Mouse (Mus musculus) neural tube, embryonic 11.5 days (tissue): ENCODE measurements around the gene Prrc2b. TPM values are rescaled to one million over a fixed set of nuclear protein-coding genes. Genes with fewer than 3 reads are reported as not detected.

Source experiments
- ATAC-seq: fragments of 200-750 bp; cut with Nextera tagmentation; 2 replicates; pipeline ENCODE4 v1.8.0; 2017; ENCODE audit warnings: moderate number of reproducible peaks, mild to moderate bottlenecking, moderate TSS enrichment, moderate library complexity; ENCODE audit not compliant: insufficient read depth, low FRiP score, low TSS enrichment
- DNase-seq: peaks from one replicate; pipeline ENCODE4 v3.0.0-alpha.2; 2015; ENCODE audit warnings: low spot score
- H3K27ac ChIP-seq: fragments of 300-500 bp; sonication (generic); 2 replicates; pipeline ENCODE4 v1.5.1; 2014; ENCODE audit warnings: low read depth, mild to moderate bottlenecking, low read length
- H3K27me3 ChIP-seq: fragments of 300-500 bp; sonication (generic); 2 replicates; pipeline ENCODE4 v1.6.1; 2014; ENCODE audit warnings: mild to moderate bottlenecking, low read length, mixed read lengths; ENCODE audit not compliant: control insufficient read depth, insufficient read depth
- H3K36me3 ChIP-seq: fragments of 300-500 bp; sonication (generic); 2 replicates; pipeline ENCODE4 v1.6.1; 2014; ENCODE audit warnings: mild to moderate bottlenecking, low read length, moderate library complexity, mixed read lengths; ENCODE audit not compliant: control insufficient read depth, insufficient read depth
- H3K4me1 ChIP-seq: fragments of 300-500 bp; sonication (generic); 2 replicates; pipeline ENCODE4 v1.6.1; 2014; ENCODE audit warnings: low read length, mixed read lengths; ENCODE audit not compliant: control insufficient read depth, insufficient read depth
- H3K4me2 ChIP-seq: fragments of 300-500 bp; sonication (generic); 2 replicates; pipeline ENCODE4 v1.6.1; 2014; ENCODE audit warnings: low read depth, mild to moderate bottlenecking, moderate library complexity
- H3K4me3 ChIP-seq: fragments of 300-500 bp; sonication (generic); 2 replicates; pipeline ENCODE4 v1.5.1; 2014; ENCODE audit warnings: low read depth, low read length
- H3K9ac ChIP-seq: fragments of 300-500 bp; sonication (generic); 2 replicates; pipeline ENCODE4 v1.6.1; 2014; ENCODE audit warnings: mild to moderate bottlenecking, low read length
- H3K9me3 ChIP-seq: fragments of 300-500 bp; sonication (generic); 2 replicates; pipeline ENCODE4 v1.6.1; 2016; ENCODE audit warnings: low read length; ENCODE audit not compliant: control insufficient read depth
- WGBS: fragments of 180-500 bp; shearing (Covaris S2); extraction: QIAGEN DNeasy Blood & Tissue Kit; methylation state at CpG from one replicate; pipeline ENCODE4 v1.1.7; 2014; 5-methylcytosine and 5-hydroxymethylcytosine counted together
- polyA plus RNA-seq: library from polyadenylated mRNA; unstranded; fragments of >200 nt; fragmentation: Nextera tagmentation; extraction: Ambion mirVana; gene quantifications from 2 replicates; pipeline ENCODE4 v1.2.1, GENCODE M21; 2014

The Prrc2b gene
- polyA plus RNA-seq, 1 experiment from 2014 or later: 73.9 TPM

DNA sequence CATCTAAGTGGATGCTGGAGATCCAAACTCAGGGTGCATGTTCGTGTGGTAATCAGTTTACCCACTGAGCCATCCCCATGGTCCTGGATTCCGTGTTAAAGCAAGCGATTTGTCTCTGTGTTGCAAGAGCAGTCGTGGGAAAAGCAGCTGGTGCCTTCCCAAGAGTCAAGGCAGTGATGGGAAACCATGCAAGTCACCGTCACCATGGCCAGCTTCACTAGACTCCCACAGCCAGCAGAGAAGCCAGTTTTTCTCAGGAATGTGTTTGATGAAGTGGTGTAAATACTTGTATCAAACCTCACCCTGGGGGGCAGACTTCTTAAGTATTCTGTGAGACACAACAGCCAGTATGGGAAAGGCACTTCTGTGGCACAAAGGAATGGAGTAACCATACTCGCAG, 8.5 kb upstream of the Prrc2b start:
- Histone ChIP-seq H3K4me2 (no peak overlapping the region), H3K36me3 (no peaks in the 10 kb centered on the region), H3K9me3 (no peaks in the 10 kb centered on the region), H3K27me3 (no peaks in the 10 kb centered on the region), H3K27ac (no peak overlapping the region), H3K9ac (no peak overlapping the region), H3K4me3 (no peak overlapping the region), H3K4me1 (no peaks in the 10 kb centered on the region)
- WGBS: 67% methylated on average over 6 of the region's 6 CpGs
- DNase-seq (no peak), ATAC-seq (no peak)

DNA sequence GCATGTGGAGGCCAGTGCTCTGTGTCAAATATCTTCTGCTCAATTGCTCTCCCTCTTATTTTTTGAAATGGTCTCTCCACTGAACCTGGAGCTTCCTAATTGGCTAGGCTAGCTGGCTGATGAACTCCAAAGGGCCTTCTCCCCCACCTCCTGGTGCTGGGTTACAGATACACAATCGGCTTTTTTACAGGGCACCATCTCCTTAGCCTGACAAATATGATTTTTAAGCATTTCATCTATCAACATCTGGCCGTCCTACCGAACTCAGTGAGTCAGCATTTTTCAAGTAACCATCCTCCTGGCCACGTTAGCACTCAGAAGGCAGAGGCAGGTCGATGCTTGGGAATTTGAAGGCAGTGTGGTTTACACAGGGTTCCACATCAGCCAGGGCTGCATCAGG, 6.2 kb upstream of the Prrc2b start:
- no peaks in the 10 kb centered on the region for H3K9me3 ChIP-seq
- H3K4me3 ChIP-seq: no peak overlapping the region
- no peaks in the 10 kb centered on the region for H3K36me3 ChIP-seq
- H3K27me3 ChIP-seq: no peaks in the 10 kb centered on the region
- 87% methylated on average over 5 of the region's 5 CpGs for WGBS
- no peak overlapping the region for H3K27ac ChIP-seq
- H3K4me2 ChIP-seq: no peak overlapping the region
- no peak overlapping the region for H3K9ac ChIP-seq
- no peak for ATAC-seq
- H3K4me1 ChIP-seq: no peaks in the 10 kb centered on the region
- no peak for DNase-seq

DNA sequence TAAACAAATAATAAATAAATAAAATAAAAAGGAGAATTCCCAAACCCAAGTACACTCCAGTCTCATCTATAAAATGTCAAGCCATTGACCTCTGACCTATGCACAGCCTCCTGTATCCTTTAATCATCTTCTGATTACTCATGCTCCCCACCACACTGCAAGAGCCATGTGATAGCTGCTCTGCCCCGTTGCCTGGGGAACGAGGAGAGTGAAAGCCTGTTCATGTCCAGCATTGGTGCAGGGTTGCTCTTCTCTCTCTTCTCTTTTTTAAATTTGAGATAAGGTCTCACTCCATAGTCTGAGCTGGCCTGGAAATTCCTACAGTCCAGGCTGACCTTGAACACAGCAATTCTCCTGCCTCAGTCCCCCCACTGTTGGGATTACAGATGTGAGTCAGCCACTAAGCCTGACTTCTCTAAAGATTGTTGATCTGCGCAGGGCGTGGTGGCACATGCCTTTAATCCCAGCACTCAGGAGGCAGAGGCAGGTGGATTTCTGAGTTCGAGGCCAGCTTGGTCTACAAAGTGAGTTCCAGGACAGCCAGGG, 4.2 kb upstream of the Prrc2b start:
- peaks cover 3% of the 10 kb centered on the region; the same call in 1 of the 2 replicates for H3K4me1 ChIP-seq
- H3K27me3 ChIP-seq: no peaks in the 10 kb centered on the region
- 81% methylated on average over 5 of the region's 5 CpGs for WGBS
- H3K4me3 ChIP-seq: no peak overlapping the region
- DNase-seq: no peak
- H3K36me3 ChIP-seq: no peaks in the 10 kb centered on the region
- ATAC-seq: no peak
- no peak overlapping the region for H3K27ac ChIP-seq
- no peaks in the 10 kb centered on the region for H3K9me3 ChIP-seq
- H3K4me2 ChIP-seq: no peak overlapping the region
- H3K9ac ChIP-seq: no peak overlapping the region

DNA sequence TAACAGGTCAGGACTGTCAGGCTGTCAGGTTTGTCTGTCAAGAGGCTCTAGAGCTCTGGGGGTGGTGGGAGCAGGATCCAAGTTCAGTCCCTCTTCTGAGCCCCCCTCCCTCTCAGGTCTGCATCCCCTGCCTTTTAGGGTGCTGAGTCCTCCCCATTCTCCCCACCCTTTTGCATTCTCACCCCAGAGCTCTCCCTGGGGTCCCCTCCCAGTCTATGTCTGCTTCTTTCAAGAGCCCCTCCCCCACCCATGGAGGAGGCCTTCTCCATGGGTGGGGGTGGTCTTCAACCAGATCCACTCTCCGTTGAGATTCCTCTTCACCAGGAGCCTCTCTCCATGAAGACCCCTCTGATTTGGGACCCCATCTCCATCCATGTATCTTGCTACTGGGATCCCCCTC, 747 bp upstream of the Prrc2b start:
- 31% methylated on average over 1 of the region's 1 CpGs for WGBS
- ATAC-seq: no peak

GRCm38 (mm10) chr2:32150562-32150923, 339 bp upstream of the Prrc2b start:
- peak overlapping the region; percentile 95 for H3K4me2 ChIP-seq
- H3K36me3 ChIP-seq: no peaks in the 10 kb centered on the region
- H3K4me1 ChIP-seq: peaks cover 29% of the 10 kb centered on the region
- DNase-seq: no peak
- peak overlapping the region; percentile 98 for H3K27ac ChIP-seq
- H3K9me3 ChIP-seq: no peaks in the 10 kb centered on the region
- no peaks in the 10 kb centered on the region for H3K27me3 ChIP-seq
- ATAC-seq: peak; percentile 65; the same call in 1 of the 2 replicates
- peak overlapping the region; percentile 100 for H3K9ac ChIP-seq
- 6% methylated on average over 7 of the region's 7 CpGs for WGBS
- H3K4me3 ChIP-seq: peak overlapping the region; percentile 95

More for the DNA sequence above, 747 bp upstream of the Prrc2b start:
- no peaks in the 10 kb centered on the region for H3K27me3 ChIP-seq
- H3K27ac ChIP-seq: peak overlapping the region; percentile 98
- peak overlapping the region; percentile 95 for H3K4me3 ChIP-seq
- H3K9me3 ChIP-seq: no peaks in the 10 kb centered on the region
- H3K4me1 ChIP-seq: peaks cover 28% of the 10 kb centered on the region
- DNase-seq: no peak
- H3K36me3 ChIP-seq: no peaks in the 10 kb centered on the region
- peak overlapping the region; percentile 100 for H3K9ac ChIP-seq
- peak overlapping the region; percentile 95 for H3K4me2 ChIP-seq

- Histone ChIP-seq H3K9me3 (no peaks in the 10 kb centered on the region), H3K9ac (peak overlapping the region; percentile 100), H3K4me3 (peak overlapping the region; percentile 95), H3K27ac (peak overlapping the region; percentile 98), H3K4me2 (peak overlapping the region; percentile 95), H3K36me3 (no peaks in the 10 kb centered on the region), H3K4me1 (peaks cover 41% of the 10 kb centered on the region), H3K27me3 (no peaks in the 10 kb centered on the region)
- 2% methylated on average over 22 of the region's 22 CpGs for WGBS
- DNase-seq (peak; percentile 49), ATAC-seq (no peak)
These were observed 931 bp downstream of the Prrc2b start for GRCm38 (mm10) chr2:32151660-32152366.

- Histone ChIP-seq H3K4me1 (peaks cover 48% of the 10 kb centered on the region), H3K4me3 (peak overlapping the region; percentile 95), H3K27ac (no peak overlapping the region), H3K4me2 (peak overlapping the region; percentile 95), H3K9ac (peak overlapping the region; percentile 100), H3K9me3 (no peaks in the 10 kb centered on the region), H3K27me3 (no peaks in the 10 kb centered on the region), H3K36me3 (no peaks in the 10 kb centered on the region)
- no peak for ATAC-seq
- no peak for DNase-seq
- 19% methylated on average over 12 of the region's 12 CpGs for WGBS
These were observed 1.6 kb downstream of the Prrc2b start for GRCm38 (mm10) chr2:32152367-32153034.

DNA sequence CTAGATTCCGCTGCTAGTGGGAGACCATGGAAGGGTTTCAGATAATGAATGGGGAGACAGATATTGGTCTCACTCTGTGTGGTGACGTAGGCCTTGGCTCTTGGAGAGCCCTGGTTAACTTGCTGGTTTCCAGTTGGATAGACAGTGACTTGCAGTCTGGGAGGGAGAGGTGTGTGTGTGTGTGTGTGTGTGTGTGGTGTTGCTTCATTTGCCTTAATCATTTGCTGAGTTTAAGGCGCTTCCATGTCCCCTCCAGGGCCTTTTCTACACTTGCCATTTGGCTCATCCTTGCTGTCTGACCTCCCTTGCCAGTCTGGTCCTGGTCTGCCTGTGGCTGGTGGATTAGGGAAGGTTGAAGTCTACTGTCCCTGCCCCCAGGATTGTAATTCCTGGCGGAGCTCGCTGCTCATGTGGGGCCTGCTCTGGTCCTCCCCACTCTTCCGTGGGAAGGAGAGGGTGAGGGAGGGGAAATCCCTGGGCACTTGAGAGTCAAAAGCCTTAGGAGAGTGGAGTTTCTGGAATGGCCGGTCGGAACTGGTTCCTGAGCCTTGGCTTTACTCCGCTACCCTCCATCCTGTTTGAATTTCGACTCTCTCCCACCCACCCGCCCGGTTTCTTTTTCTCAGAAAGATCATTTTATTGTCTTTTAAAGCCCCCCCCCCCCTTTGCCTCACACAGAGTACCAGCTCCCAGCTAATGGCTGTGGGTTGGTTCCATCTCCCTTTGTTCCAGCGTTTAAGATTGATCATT, 2.3 kb downstream of the Prrc2b start:
- H3K27ac ChIP-seq: peak overlapping the region; percentile 55; the same call in 1 of the 2 replicates
- 6% methylated on average over 13 of the region's 13 CpGs for WGBS
- H3K9me3 ChIP-seq: no peaks in the 10 kb centered on the region
- peak overlapping the region; percentile 95 for H3K4me2 ChIP-seq
- peak overlapping the region; percentile 100 for H3K9ac ChIP-seq
- peak overlapping the region; percentile 95 for H3K4me3 ChIP-seq
- H3K36me3 ChIP-seq: no peaks in the 10 kb centered on the region
- DNase-seq (no peak), ATAC-seq (no peak)
- H3K27me3 ChIP-seq: no peaks in the 10 kb centered on the region
- peaks cover 48% of the 10 kb centered on the region for H3K4me1 ChIP-seq
